Mouse (Mus musculus) liver, embryonic 14.5 days (tissue): ENCODE results near the gene Vac14.

Experiments used
- CTCF ChIP-seq: IDR thresholded peaks from 2 replicates; pipeline ENCODE4 v1.5.1; 2016; ENCODE audit warnings: antibody characterized with exemption, low read depth, control low read depth
- EP300 ChIP-seq: IDR thresholded peaks from 2 replicates; pipeline ENCODE4 v1.6.1; 2016; ENCODE audit warnings: antibody characterized with exemption, low read depth

GRCm38 (mm10) chr8:110718969-110719670 is 100.7 kb downstream of the Vac14 start:
- TF ChIP-seq CTCF: no peak
- no peak for TF ChIP-seq EP300
